Mouse (Mus musculus): ENCODE data around the gene Gm10358. TPM values are rescaled to one million over a fixed set of nuclear protein-coding genes. Genes with fewer than 3 reads are reported as not detected.

Gm10358 gene
- polyA plus RNA-seq (2012; fragmentation: generic; extraction: Trizol) = under 1 TPM in 1 of 2 experiments, not detected in 1; 0.29 TPM

GRCm38 (mm10) chr8:75406489-75406888, at the start of gene Gm10358:
Gene Gm10358 (minus strand): TSS chr8:75406589.

GRCm38 (mm10) chr8:75448394-75448793, 42.0 kb upstream of the Gm10358 start, which contains the start of gene Iqcm:
Gene Iqcm (plus strand): TSS chr8:75448694.

Other genes with a start within 250 kb of the Gm10358 start
- not detected for gene Rasd2, start 192.6 kb downstream of the Gm10358 start, polyA plus RNA-seq (2012; fragmentation: generic; extraction: Trizol)
- not detected for gene Iqcm, start 42.1 kb upstream of the Gm10358 start, polyA plus RNA-seq (2012; fragmentation: generic; extraction: Trizol)

All from C3H10T1/2 (cell line).